Comparison of ENCODE assay signal across 9 mouse cellular contexts in the genomic region with DNA sequence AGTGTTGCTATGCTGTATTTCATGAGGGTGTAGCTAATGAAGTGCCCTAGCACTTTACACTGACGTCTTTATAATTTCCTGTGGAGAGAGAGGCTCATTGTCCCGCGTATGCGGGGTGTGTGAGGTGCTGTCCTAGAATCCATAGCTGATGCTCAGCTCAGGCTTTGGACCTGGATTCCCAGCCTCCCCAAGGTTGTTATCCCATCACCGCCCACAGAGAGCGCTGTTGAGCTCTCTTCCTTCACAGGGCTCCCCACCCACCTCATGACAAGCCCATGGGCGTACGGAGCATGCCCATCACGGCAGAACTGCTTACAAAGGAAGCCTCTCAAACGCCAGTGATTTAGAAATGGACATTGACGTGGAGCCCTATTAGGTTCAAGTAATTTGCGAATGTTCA.
DNase-seq lines count a peak whose midpoint lies in the region; ATAC-seq and TF ChIP-seq lines count a peak whose summit lies in the region.
"Had no signal": no experiment of that assay in that cellular context is flagged by ENCODE, and none has a peak within 500 bp of the region (broad histone marks: within the 10 kb centered on the region; RNA-seq: fewer than 3 reads in every experiment).

No protein-coding gene starts in this region.

- intact Hi-C loops in heart, postnatal 14 days (cut with DNase I) = no loop called here

- no peak overlapping the region for H3K4me3 ChIP-seq in hindbrain, embryonic 11.5 days (ENCODE audit: low read depth, low read length)
- no peak overlapping the region for H3K4me3 ChIP-seq in hindbrain, embryonic 10.5 days
- H3K4me3 ChIP-seq in testis, adult 2 months (ENCODE audit: control insufficient read depth, low read depth, low read length) = no peak overlapping the region

- H3K4me1 ChIP-seq in hindbrain, embryonic 11.5 days (replicated peaks; ENCODE audit: control insufficient read depth, insufficient read depth, low read length) = no peaks in the 10 kb centered on the region
- no peaks in the 10 kb centered on the region; the same call in 1 of the 2 replicates for H3K4me1 ChIP-seq in hindbrain, embryonic 10.5 days (replicated peaks)
- H3K4me1 ChIP-seq in testis, adult 2 months (ENCODE audit: control insufficient read depth, insufficient read depth, low read length) = no peaks in the 10 kb centered on the region

- TF ChIP-seq POLR2A in testis, adult 2 months (IDR thresholded peaks at IDR 0.05; ENCODE audit: control insufficient read depth, low read depth, low read length) = no peak

- H3K27ac ChIP-seq in hindbrain, embryonic 11.5 days (ENCODE audit: low read depth, low read length) = no peak overlapping the region
- no peak overlapping the region for H3K27ac ChIP-seq in hindbrain, embryonic 10.5 days
- no peak overlapping the region for H3K27ac ChIP-seq in testis, adult 2 months (ENCODE audit: control insufficient read depth, insufficient read depth, low read depth, low read length)

- H3K9ac ChIP-seq in hindbrain, embryonic 11.5 days (ENCODE audit: low read depth, low read length) = no peak overlapping the region

- no peaks in the 10 kb centered on the region for H3K27me3 ChIP-seq in hindbrain, embryonic 11.5 days (ENCODE audit: control insufficient read depth, insufficient read depth, low read length)
- H3K27me3 ChIP-seq in hindbrain, embryonic 10.5 days (ENCODE audit: insufficient read depth, poor library complexity, severe bottlenecking) = no peaks in the 10 kb centered on the region
- no peaks in the 10 kb centered on the region for H3K27me3 ChIP-seq in testis, adult 2 months (ENCODE audit: control insufficient read depth, insufficient read depth, low read length)
- H3K27me3 ChIP-seq: CH12.LX had no signal

- peak; percentile 30 for DNase-seq in hindbrain, embryonic 11.5 days (ENCODE audit: low spot score)
- no peak for DNase-seq in hindbrain, embryonic 10.5 days (ENCODE audit: low spot score)
- DNase-seq in testis, postnatal 10 days (ENCODE audit: low spot score) = no peak
- DNase-seq in cerebellum, adult 9-11 months = peak; percentile 67
- peak; percentile 10 for DNase-seq in testis, postnatal 14 days (ENCODE audit: low spot score)
- DNase-seq in ovary, adult 18-20 months (ENCODE audit: low spot score) = no peak
- no peak for DNase-seq in heart, postnatal 14 days

- peak; percentile 79; the same call in 1 of the 2 replicates for TF ChIP-seq CTCF in testis, adult 2 months (IDR thresholded peaks at IDR 0.05; ENCODE audit: control insufficient read depth, insufficient read depth, insufficient replicate concordance, low read depth, low read length)

- no peak for ATAC-seq in hindbrain, embryonic 11.5 days (ENCODE audit: low FRiP score)

- H3K9me3 ChIP-seq in hindbrain, embryonic 11.5 days (ENCODE audit: control insufficient read depth, low read length) = no peaks in the 10 kb centered on the region
- H3K9me3 ChIP-seq in hindbrain, embryonic 10.5 days = 0 out of 2 replicates have a peak, but pooled peaks cover 2% of the 10 kb centered on the region

- H3K4me2 ChIP-seq in hindbrain, embryonic 11.5 days (replicated peaks; ENCODE audit: low read depth, low read length) = no peak overlapping the region

- 85% methylated on average over 12 of the region's 12 CpGs for WGBS in hindbrain, embryonic 11.5 days
- WGBS in hindbrain, embryonic 10.5 days = 90% methylated on average over 12 of the region's 12 CpGs

- H3K36me3 ChIP-seq in hindbrain, embryonic 11.5 days (ENCODE audit: control insufficient read depth, insufficient read depth, low read length) = no peaks in the 10 kb centered on the region
- peaks cover 70% of the 10 kb centered on the region for H3K36me3 ChIP-seq in hindbrain, embryonic 10.5 days
- H3K36me3 ChIP-seq in testis, adult 2 months (ENCODE audit: control insufficient read depth, insufficient read depth, low read length) = no peaks in the 10 kb centered on the region

Comparison
In these comparisons a context has a peak if more than half of its experiments do, and no peak if none do; other contexts are left out.
1. DNase-seq: peak in hindbrain, embryonic 11.5 days (single experiment), cerebellum, adult 9-11 months (single experiment) and testis, postnatal 14 days (single experiment); none in hindbrain, embryonic 10.5 days (single experiment), testis, postnatal 10 days (single experiment), ovary, adult 18-20 months (single experiment) and heart, postnatal 14 days (0 of 2).